Mouse (Mus musculus) urinary bladder, postnatal 14 days (tissue): ENCODE data around the gene Tdpoz1.
"Not testable (repeated sequence)": the region's sequence is repeated elsewhere in the genome, so short reads cannot be mapped to it uniquely, and the experiment has no call there.

Experiments used
- DNase-seq: peaks from one replicate; pipeline ENCODE4 v3.0.0; 2021; ENCODE audit warnings: low spot score

Gene Tdpoz1

GRCm38 (mm10) chr3:93676210-93676609 is at the start of gene Tdpoz1:
TSS of gene Tdpoz1 (minus strand) at chr3:93676310.
- DNase-seq: not testable (repeated sequence)

GRCm38 (mm10) chr3:93708969-93709637 is 33.0 kb upstream of the Tdpoz1 start:
- not testable (repeated sequence) for DNase-seq

GRCm38 (mm10) chr3:93692970-93693369 is 16.9 kb upstream of the Tdpoz1 start, which contains the start of gene Gm37596:
TSS of gene Gm37596 (minus strand) at chr3:93693070.
- not testable (repeated sequence) for DNase-seq

GRCm38 (mm10) chr3:93670805-93671503 is 5.2 kb downstream of the Tdpoz1 start:
- DNase-seq: not testable (repeated sequence)

DNA sequence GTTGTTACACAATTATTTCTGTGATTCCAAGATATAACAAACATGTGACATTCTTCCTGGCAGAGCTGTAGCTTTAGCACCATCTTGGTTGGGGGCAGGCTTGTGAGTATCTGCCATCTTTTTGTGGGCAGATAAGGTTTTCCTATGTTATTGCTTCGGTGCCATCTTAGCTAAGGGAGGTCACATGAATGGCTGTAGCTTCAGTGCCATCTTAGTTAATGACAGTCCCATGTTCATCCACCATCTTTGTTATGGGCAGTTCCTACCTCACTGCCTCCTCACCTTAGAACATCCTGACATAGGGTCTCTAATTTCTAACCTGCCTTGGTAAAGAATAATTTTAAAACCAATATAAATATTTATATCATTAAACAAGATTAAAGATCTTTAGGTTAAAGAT is 21.9 kb downstream of the Tdpoz1 start:
- no peak for DNase-seq

- no peak for DNase-seq
These were observed 23.5 kb downstream of the Tdpoz1 start, which contains the start of gene Tdpoz2 for GRCm38 (mm10) chr3:93652586-93652985. TSS of gene Tdpoz2 (minus strand) at chr3:93652686.

DNA sequence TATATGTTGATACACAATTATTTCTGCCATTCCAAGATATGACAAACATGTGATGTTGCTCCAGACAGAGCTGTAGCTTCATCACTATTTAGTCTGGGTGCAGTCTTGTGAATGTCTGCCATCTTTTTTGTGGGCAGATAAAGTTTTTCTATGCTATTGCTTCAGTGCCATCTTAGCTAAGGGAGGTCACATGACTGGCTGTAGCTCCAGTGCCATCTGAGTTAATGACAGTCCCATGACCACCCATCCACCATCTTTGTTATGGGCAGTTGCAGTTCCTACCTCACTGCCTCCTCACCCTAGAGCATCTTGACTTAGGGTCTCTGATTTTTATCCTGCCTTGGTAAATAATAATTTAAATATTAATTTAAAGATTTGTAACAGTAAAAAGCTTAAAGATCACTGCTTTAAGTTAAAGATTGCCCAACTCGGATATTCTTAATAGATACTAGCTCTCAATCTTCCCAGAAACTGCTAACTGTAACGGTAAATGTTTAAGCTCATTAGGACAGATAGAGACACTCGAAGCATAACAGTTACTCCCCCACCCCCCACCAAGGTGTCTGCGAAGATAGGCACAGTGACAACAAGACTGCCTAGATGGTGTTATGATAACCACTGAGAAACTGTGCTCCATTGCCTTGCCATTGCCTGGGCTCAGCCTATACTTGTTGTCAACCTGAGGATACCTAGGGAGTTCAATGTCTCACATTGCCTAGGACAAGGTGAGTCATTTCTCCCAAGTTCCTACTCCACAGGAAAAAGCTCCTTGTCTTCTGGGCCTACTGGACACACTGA is 45.0 kb downstream of the Tdpoz1 start:
- DNase-seq: not testable (repeated sequence)
